Mouse (Mus musculus) R1 (cell line): ENCODE measurements at regions not wholly inside any gene's neighbourhood (a gene's known extent, or its start where the extent isn't known, plus 50 kb on each side); places are given as distances from the start of the nearest gene placed in this dataset.
A peak's percentile ranks its signal among the peaks of the same experiment; 100 is the strongest.

Source experiments
- DNase-seq: peaks from one replicate; pipeline ENCODE4 v3.0.0-alpha.2; 2018; ENCODE audit warnings: low read depth, low spot score

DNA sequence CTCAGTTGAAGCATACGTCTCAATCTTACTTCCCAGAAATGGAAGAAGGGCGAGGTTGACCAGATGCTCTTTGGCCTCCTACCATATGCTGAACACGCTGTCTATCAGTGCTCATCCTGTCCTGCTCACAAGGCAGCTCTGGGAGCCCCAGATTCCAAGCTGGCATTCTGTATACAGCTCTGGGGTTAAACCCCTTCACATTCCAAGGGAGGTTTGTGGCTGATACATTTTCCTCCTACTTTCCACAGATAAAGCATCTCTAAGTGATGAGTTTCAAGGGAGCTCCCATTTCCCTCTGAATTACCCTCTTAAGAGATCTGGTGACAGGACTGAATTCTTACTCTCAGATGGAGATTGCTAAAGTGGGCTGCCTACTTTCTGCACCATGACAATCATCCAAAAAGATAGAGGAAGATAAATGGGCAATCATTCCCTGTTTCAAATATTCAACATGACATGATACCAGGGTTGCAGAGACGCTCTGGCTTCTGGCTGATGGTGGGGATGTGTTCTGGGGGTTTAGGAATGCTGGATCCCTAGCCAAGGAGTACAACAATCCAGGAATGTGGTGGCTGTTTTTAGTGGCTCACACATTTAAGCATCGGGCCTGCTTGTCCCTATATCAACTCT is 138.7 kb upstream of the Bmp4 start:
- no peak for DNase-seq

DNA sequence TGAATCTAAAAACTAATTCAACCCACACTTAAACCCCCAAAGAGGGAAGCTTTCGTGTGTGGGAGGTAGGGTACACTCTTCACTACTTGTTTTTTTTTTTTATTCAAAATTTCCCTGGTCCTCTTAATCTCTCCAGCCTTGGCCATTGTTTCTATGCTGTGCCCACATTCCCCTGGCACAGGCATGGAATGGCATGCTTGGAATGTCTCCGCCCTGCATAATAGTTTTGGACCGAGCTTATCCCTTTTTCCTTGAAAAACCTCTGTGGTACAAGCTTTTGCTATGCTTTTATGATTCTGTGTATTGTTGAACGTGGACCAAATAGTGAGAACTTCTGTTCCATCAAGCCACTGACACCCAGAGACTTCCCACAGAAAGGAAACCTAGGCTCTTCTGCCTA is 126.8 kb upstream of the Bmp4 start:
- peak; percentile 25 for DNase-seq

DNA sequence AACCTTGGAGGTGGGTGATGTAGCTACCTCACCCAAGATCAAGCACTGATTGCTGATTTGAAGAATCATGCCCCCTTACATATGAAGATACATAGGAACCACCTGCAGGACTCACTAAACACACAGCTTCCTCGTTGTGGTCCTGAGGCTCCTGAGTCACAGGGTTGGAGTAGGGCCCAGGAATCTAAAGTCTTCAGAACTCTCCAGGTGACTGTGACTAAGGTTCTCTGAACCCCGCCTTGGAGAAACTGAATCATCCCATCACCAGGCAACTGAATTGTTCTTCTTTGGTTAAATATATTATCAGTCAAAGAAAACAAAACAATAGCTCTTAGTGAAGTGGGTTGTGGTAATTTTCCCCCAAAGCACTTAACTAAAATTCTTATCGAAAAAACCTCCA is 125.8 kb upstream of the Bmp4 start:
- DNase-seq: no peak

DNA sequence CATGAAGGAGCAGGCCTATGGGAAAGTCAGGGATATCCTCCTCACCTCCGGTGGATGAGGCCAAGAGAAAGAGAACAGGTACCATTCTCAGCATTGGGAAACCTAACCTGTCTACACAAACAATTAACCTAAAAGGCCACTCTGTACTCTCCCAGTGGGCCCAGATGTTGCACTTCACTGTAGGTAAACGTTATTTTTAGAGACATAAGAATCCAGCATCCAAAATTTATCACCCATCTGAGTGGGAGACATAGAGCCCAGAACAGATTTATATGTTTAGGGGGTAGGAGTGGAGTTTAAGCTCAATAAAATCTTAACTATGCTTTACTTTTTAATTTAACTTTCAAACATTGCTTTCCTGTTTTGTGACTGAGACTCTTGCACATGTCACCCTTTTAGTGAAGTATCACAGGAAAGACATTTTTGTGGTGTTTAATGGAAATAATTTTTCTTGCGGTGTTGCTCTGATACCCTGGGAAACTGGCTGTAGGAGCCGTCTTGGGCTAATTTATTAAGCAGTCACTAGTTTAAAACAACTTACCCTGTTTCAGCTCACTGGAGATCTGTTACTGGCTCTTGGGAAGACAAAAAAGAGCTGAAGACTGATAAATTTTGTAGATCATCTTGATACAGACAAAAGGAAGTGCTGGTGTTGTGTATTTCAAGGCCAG is 123.9 kb upstream of the Bmp4 start:
- DNase-seq: no peak

DNA sequence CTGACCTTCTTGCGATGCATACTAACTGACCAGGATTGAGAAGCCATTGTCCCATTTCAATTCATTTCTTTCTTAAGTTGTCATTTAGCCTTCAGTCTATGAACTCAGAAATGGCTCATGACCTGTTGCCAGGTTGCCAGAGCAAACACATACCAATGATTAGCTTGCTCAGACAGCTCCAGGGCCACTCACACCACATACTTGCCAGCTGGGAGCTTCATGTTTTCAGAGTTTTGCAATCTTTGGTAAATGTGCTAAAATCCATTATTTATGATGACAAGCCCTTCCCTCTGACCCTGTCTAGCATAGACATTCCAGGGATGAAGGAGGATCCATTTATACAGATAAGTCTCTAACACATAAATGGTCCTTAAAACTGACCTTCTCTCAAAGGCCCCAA is 121.6 kb upstream of the Bmp4 start:
- DNase-seq: no peak

DNA sequence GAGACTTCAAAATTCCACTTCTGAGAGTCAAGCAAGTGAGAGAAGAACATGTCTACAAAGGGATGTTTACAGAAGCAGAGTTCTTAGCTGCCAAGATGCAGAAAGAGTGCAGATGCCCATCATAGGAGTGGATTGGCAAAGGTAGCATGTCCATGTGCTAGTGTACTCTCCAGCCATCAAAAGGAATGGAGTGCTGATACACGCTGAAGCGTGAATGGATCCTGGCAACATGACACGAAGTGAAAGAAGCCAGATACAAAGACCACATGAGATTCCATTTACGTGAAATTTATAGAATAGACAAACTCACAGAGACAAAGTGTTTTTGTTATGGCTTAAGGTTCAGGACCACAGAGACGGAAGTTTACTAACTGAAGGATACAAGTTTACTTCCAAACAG is 118.4 kb upstream of the Bmp4 start:
- DNase-seq: no peak

DNA sequence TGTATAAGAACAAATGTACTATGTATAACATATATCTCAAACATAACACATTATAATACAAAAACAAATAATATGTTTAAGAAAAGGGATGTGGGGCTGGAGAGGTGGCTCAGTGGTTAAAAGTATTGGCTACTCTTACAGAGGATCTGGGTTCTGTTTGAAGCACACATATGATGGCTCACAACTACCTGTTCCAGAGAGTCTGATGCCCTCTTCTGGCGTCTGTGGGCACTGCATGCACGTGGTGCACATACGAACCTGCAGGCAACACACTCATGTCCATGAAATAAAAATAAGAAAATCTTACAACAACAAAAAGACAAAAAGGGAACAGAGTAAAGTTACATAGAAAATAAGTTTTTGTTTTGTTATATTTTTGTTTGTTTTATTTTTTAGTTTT is 114.8 kb upstream of the Bmp4 start:
- DNase-seq: peak; percentile 73

DNA sequence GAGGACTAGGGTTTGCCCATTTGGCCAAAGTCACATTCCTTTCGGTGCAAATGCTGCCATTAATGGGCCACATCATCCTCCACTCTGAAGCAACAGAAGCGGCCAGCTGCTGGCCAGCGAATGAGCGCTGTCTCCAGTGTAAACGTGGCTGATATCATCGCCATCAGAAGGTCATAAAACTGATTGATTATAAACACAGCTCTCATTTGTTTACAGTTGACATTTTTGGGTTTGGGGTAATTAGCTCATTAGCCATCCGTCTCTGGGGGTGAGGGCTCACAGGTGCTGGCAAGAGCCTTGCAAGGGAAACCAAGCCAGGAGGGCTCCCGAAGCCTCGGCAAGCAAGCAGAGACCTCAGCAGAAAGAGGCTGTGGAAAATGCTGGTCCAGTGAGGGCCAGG is 101.1 kb upstream of the Bmp4 start:
- DNase-seq: no peak

DNA sequence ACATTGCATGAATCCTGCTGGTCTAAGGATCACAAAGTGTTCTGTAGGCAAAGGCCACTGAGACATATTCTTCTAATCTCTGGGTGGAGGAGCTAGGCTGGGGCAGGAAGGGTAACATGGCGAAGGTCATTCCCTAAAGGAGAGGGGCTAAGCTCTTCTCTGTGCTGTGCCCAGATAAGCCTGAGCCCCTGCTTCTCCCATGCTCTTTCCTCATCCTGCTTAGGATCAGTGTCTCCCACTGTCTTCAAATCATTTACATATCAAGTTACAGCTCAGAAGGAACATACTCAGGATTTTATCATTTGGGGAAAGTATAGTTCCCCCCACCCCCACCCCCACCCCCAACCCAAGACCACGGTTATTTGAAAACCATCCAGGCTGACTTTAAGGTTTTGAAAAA is 100.7 kb upstream of the Bmp4 start:
- DNase-seq: no peak

DNA sequence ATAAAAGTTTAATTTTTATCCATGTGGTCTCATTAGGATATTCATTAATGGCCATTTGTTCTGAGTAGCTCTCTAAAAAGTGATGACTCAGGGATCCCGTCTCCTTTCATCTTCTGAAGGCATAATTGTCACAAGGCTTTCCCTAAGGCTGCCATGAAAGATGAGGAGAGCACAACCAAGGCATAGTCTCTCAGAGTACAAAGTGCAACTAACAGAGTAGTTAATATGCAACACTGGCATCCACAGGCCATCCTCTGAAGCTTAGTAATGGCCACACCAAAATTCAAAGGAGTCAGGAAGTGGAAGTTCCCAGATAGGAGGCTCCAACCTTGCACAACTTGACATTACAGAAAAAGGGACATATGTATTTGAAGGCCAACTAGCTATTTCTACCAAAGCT is 97.1 kb upstream of the Bmp4 start:
- DNase-seq: no peak

DNA sequence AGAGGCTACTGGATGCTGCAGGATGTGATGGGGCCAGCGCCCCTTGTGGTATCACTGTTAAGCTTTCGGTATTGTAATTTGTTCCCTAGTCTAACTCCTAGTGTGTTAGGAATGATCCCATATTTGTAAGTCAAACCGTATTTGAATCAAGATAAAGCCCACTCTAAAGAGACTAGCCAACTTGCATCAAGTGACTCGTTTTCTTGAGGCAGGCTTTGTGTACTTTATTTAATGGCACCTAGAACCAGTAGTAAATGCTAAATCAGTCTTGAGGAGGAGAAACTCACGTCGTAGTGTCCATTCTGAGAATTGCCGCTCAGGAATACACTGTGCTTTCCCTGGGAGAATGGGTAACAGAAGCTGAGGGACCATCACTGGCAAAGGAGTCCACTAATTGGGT is 89.9 kb upstream of the Bmp4 start:
- DNase-seq: peak; percentile 57

DNA sequence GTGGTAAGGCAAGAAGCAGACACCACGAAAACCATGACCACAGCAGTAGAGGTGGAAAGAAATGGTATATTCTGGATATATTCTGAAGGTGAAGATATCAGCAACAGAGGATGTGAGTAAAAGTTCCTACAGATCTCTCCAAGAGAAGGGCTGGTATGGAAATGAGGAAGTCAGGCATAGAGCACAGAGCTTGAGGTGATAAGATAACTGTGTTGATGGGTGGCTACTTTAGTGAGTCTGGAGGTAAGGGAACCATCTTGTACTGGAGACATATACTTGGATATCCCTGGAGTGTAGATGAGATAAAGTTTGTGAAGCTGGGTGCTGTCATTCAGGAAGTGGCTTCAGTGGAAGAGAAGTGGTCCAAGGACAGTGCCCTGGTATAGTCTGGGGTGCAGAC is 85.5 kb upstream of the Bmp4 start:
- DNase-seq: no peak

DNA sequence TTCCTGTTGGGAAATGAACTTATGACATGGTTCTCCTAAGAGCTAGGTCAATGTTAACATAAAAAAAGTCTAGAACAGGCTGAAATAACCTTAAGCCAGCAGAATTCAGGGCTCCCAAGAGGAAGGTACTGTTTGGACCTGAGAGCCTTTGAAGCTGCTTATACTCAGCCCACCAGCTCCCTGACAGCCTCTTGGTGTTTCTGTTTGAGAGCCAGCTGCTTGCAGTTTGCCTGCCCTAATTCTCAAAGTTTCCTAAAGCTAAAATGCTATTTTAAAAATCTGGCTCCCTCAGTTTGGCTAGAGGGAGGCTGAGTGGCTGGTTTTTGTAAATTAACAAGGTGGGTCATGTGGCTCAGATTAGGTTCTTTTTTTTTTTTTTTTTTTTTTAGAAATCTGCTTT is 72.5 kb upstream of the Bmp4 start:
- no peak for DNase-seq

DNA sequence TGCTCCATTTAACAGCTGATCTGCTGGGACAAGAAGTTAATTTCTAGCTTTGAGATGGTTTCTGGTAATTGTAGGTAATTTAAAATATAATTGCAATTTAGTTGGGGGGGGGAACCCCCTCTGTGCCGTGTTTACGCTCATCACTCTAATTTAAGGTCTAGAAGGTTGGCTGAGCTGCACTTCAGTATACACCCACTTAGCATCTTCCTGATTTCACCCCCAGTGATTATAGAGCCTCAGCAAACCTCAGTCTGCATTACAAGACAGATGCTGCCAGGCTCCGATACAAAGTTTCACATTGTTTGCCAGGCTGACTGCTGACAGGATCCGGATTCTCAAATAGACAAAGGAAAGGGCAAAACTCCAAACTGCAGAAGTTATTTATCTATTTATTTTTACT is 71.5 kb upstream of the Bmp4 start:
- no peak for DNase-seq

DNA sequence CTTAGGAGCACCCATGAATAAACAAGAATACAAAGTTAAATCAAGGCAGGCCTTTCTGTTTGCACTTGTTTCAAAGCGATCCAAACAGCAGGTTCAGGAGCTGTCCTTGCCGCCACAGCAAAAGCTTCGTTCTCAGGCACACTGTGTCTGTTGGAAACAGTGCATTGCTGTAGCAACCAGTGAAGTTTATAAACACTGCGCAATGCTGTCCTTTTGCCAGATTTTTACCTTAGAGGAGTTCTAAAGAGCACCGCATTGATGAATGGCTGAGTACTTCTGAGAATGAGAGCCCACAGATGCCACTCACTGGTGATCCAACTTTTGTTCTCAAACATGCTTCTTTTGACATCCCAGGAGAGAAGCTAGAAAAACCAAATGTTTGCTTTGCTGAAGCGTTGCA is 64.0 kb upstream of the Bmp4 start:
- no peak for DNase-seq

DNA sequence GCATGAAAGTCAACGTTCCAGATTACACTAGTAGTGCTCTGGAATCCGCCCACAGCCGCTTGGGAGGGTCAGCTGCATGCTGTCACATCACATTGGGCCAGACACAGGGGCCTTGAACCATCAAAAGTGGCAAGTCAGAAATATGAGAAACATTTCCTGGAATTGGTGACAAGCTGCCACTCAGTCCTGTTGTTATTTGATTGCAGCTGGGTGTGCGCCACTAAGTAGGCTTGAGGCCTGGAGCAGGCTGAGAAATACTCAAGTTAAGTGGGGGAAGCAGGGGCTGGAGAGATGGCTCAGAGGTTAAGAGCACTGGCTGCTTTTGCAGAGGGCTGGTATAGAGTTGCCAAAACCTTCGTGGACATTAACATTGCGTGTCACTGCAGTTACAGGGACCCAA is 51.2 kb upstream of the Bmp4 start:
- no peak for DNase-seq
